Mouse (Mus musculus) MEL (cell line): Measurements from ENCODE around the gene Cilp.

Experiments
- CHD2 ChIP-seq: IDR thresholded peaks from 2 replicates; pipeline ENCODE4 v1.6.1; 2011; ENCODE audit warnings: low read length, improper control_type of control experiment
- CTCF ChIP-seq, 3 experiments: IDR thresholded peaks in 2 of 3; conservative IDR thresholded peaks in 1 of 3; 2 replicates each; pipeline ENCODE4 v1.5.1; 2011 to 2012; ENCODE audit warnings: low read length in 3 of 3, low read depth in 2 of 3, mild to moderate bottlenecking in 2 of 3, improper control_type of control experiment in 1 of 3, inconsistent platforms in 1 of 3, mixed read lengths in 1 of 3, moderate library complexity in 1 of 3; ENCODE audit not compliant: control insufficient read depth in 1 of 3, insufficient read depth in 1 of 3, poor library complexity in 1 of 3, severe bottlenecking in 1 of 3
- ELF1 ChIP-seq: IDR thresholded peaks from 2 replicates; pipeline ENCODE4 v1.6.1; 2014; ENCODE audit warnings: low read depth, mild to moderate bottlenecking, inconsistent platforms, low read length, improper control_type of control experiment, moderate library complexity
- EP300 ChIP-seq, 2 experiments: IDR thresholded peaks; 2 replicates each; pipeline ENCODE4 v1.6.1; 2011; ENCODE audit warnings: improper control_type of control experiment in 2 of 2, low read length in 2 of 2, low read depth in 1 of 2, mild to moderate bottlenecking in 1 of 2
- ETS1 ChIP-seq: IDR thresholded peaks from 2 replicates; pipeline ENCODE4 v1.6.1; 2012; ENCODE audit warnings: low read depth, mild to moderate bottlenecking, inconsistent platforms, low read length, improper control_type of control experiment, moderate library complexity
- GABPA ChIP-seq: IDR thresholded peaks from 2 replicates; pipeline ENCODE4 v1.6.1; 2012; ENCODE audit warnings: low read depth, mild to moderate bottlenecking, inconsistent platforms, low read length, improper control_type of control experiment, moderate library complexity
- GATA1 ChIP-seq: IDR thresholded peaks from 2 replicates; pipeline ENCODE4 v1.6.1; 2011; ENCODE audit warnings: low read depth, low read length, improper control_type of control experiment
- MAZ ChIP-seq: IDR thresholded peaks from 2 replicates; pipeline ENCODE4 v1.6.1; 2012; ENCODE audit warnings: low read depth, mild to moderate bottlenecking, inconsistent platforms, low read length, improper control_type of control experiment
- MYC ChIP-seq: IDR thresholded peaks from 2 replicates; pipeline ENCODE4 v1.6.1; 2011; ENCODE audit warnings: low read depth, mild to moderate bottlenecking, low read length, improper control_type of control experiment, moderate library complexity
- NELFE ChIP-seq: IDR thresholded peaks from 2 replicates; pipeline ENCODE4 v1.6.1; 2011; ENCODE audit warnings: low read depth, low read length, improper control_type of control experiment
- POLR2A ChIP-seq, 2 experiments: IDR thresholded peaks; 2 replicates each; pipeline ENCODE4 v1.6.1; 2011 to 2012; ENCODE audit warnings: low read length in 2 of 2, mild to moderate bottlenecking in 2 of 2, control low read depth in 1 of 2, improper control_type of control experiment in 1 of 2, low read depth in 1 of 2, moderate library complexity in 1 of 2; ENCODE audit not compliant: control insufficient read depth in 1 of 2, insufficient read depth in 1 of 2, poor library complexity in 1 of 2
- USF1 ChIP-seq: IDR thresholded peaks from 2 replicates; pipeline ENCODE4 v1.6.1; 2014; ENCODE audit warnings: low read depth, mild to moderate bottlenecking, inconsistent platforms, low read length, improper control_type of control experiment, moderate library complexity
- ZKSCAN1 ChIP-seq: IDR thresholded peaks from 2 replicates; pipeline ENCODE4 v1.6.1; 2012; ENCODE audit warnings: low read depth, mild to moderate bottlenecking, inconsistent platforms, low read length, improper control_type of control experiment, moderate library complexity
- ZNF384 ChIP-seq: IDR thresholded peaks from 2 replicates; pipeline ENCODE4 v1.6.1; 2012; ENCODE audit warnings: low read depth, mild to moderate bottlenecking, inconsistent platforms, low read length, improper control_type of control experiment

DNA sequence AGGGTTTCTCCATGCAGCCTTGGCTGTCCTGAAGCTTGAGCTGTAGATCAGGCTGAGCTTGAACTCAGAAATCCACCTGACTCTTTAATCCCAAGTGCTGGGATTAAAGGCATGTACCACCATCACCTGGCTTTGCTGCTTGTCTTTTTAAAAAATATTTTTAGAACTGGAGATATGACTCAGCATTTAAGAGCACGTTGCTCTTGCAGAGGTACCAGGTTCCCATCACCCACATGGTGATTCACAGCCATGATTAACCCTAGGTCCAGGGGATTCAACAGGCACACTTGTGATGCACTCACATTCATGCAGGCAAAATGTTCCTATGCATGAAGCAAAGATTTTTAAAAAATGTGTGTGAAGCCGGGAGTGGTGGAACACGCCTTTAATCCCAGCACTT is 27.4 kb downstream of the Cilp start:
- TF ChIP-seq CHD2, result no peak
- TF ChIP-seq MYC, result 0 out of 2 replicates have a peak, but pooled peaks have one; percentile 24
- TF ChIP-seq ETS1, result no peak
- no peak for TF ChIP-seq NELFE
- TF ChIP-seq CTCF (IDR thresholded peaks at IDR 0.05 in 2 of 3, conservative IDR thresholded peaks at IDR 0.05 in 1 of 3; ENCODE audit: control insufficient read depth in 1 of 3, insufficient read depth in 1 of 3, low read depth in 2 of 3, low read length in 3 of 3, poor library complexity in 1 of 3, severe bottlenecking in 1 of 3), result no peak
- TF ChIP-seq GATA1, result no peak
- no peak for TF ChIP-seq USF1
- TF ChIP-seq GABPA, result no peak
- TF ChIP-seq ZKSCAN1, result no peak
- no peak for TF ChIP-seq POLR2A (IDR thresholded peaks at IDR 0.05; ENCODE audit: control insufficient read depth in 1 of 2, insufficient read depth in 1 of 2, low read depth in 1 of 2, low read length in 2 of 2, poor library complexity in 1 of 2)
- no peak for TF ChIP-seq EP300 (IDR thresholded peaks at IDR 0.05; ENCODE audit: low read depth in 1 of 2, low read length in 2 of 2)
- no peak for TF ChIP-seq ZNF384
- no peak for TF ChIP-seq MAZ
- TF ChIP-seq ELF1, result no peak
